Mouse (Mus musculus): ENCODE results near the gene Xpo4. TPM values are rescaled to one million over a fixed set of nuclear protein-coding genes. Genes with fewer than 3 reads are reported as not detected.

Gene Xpo4
- polyA plus RNA-seq, 1 experiment from 2014 or later = 15.5 TPM

DNA sequence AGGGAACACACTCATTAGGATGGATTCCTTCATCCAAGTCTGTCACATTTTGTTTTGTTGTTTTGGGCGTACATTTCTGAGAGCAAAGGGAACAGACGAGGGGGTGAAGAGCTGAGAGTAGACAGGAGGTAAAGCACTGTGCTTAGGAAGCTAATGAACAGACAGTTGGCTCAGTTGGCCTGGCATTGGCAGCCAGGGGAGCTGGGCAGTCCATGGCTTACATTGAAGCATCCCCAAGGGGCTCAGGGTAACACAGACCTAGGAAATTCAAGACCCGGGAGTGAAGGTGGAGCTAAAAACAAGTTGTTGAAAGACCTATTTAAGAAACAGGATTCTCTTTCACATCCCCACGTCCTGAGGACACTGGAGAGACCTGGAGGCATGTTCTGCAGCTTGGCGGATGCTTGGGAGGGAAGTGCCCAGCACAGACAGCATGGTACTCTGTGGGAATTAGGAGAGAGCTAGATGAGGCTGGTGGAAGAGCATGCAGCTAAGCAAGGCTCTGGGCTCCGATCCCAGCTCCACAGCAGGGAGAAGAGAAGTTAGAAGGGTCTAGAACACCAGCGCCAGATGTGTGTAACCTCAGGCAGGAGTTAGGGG is 109.7 kb downstream of the Xpo4 start:
- no peak overlapping the region for H3K27ac ChIP-seq
- H3K9me3 ChIP-seq (ENCODE audit: control insufficient read depth, low read length) = no peaks in the 10 kb centered on the region
- DNase-seq (ENCODE audit: low spot score) (no peak), ATAC-seq (ENCODE audit: low FRiP score) (no peak)
- H3K4me2 ChIP-seq (replicated peaks) = no peak overlapping the region
- no peak overlapping the region for H3K4me3 ChIP-seq (replicated peaks; ENCODE audit: low read length)
- H3K4me1 ChIP-seq (replicated peaks; ENCODE audit: control insufficient read depth, insufficient read depth, low read length) = no peaks in the 10 kb centered on the region
- 0 out of 2 replicates have a peak, but pooled peaks cover 5% of the 10 kb centered on the region for H3K36me3 ChIP-seq (replicated peaks; ENCODE audit: control insufficient read depth, insufficient read depth)
- H3K27me3 ChIP-seq (ENCODE audit: control insufficient read depth, insufficient read depth, low read length) = no peaks in the 10 kb centered on the region
- 90% methylated on average over 7 of the region's 7 CpGs for WGBS
- no peak overlapping the region for H3K9ac ChIP-seq

DNA sequence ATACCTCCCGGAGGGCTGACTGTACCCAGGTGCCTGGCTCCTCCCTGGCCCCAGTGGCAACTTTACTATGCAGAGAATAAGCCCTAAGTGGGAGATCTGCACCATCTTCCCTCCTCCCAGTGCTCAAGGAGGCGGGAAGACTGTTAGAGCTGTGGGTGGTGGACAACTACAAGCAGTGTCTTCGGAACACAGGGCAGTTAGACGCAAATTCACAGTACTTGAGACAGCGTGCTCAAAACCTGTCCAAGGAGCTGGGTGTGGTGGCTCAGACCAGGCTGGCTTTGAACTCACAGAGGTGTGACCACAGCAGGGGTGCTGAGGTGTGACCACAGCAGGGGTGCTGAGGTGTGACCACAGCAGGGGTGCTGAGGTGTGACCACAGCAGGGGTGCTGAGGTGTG is 110.8 kb downstream of the Xpo4 start:
- DNase-seq (ENCODE audit: low spot score) (no peak), ATAC-seq (ENCODE audit: low FRiP score) (no peak)
- Histone ChIP-seq H3K27ac (no peak overlapping the region), H3K9me3 (ENCODE audit: control insufficient read depth, low read length) (no peaks in the 10 kb centered on the region), H3K4me1 (replicated peaks; ENCODE audit: control insufficient read depth, insufficient read depth, low read length) (no peaks in the 10 kb centered on the region), H3K9ac (no peak overlapping the region), H3K4me2 (replicated peaks) (no peak overlapping the region), H3K27me3 (ENCODE audit: control insufficient read depth, insufficient read depth, low read length) (no peaks in the 10 kb centered on the region), H3K36me3 (replicated peaks; ENCODE audit: control insufficient read depth, insufficient read depth) (0 out of 2 replicates have a peak, but pooled peaks cover 12% of the 10 kb centered on the region), H3K4me3 (replicated peaks; ENCODE audit: low read length) (no peak overlapping the region)
- 93% methylated on average over 5 of the region's 5 CpGs for WGBS

DNA sequence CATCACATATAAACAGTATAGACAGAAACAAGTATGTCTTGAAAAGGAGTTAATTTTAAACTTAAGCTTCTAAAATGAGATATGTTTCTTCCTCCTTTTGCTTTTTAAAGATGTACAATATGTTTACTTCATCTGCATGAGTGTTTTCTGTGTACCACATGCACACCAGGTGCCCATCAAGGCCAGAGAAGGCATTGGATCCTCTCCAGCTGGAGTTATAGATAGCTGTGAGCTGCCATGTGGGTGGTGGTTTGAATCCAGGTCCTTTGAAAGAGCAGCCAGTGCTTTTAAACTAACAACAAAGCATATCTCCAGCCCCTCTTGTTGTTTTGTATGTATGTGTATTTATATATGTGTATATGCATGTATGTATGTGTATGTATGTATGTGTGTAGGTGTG is 112.3 kb downstream of the Xpo4 start:
- Histone ChIP-seq H3K9me3 (ENCODE audit: control insufficient read depth, low read length) (no peaks in the 10 kb centered on the region), H3K4me3 (replicated peaks; ENCODE audit: low read length) (no peak overlapping the region), H3K27me3 (ENCODE audit: control insufficient read depth, insufficient read depth, low read length) (no peaks in the 10 kb centered on the region), H3K27ac (no peak overlapping the region), H3K4me2 (replicated peaks) (no peak overlapping the region), H3K4me1 (replicated peaks; ENCODE audit: control insufficient read depth, insufficient read depth, low read length) (no peaks in the 10 kb centered on the region), H3K36me3 (replicated peaks; ENCODE audit: control insufficient read depth, insufficient read depth) (0 out of 2 replicates have a peak, but pooled peaks cover 12% of the 10 kb centered on the region), H3K9ac (no peak overlapping the region)
- no peak for DNase-seq (ENCODE audit: low spot score)
- ATAC-seq (ENCODE audit: low FRiP score) = no peak

DNA sequence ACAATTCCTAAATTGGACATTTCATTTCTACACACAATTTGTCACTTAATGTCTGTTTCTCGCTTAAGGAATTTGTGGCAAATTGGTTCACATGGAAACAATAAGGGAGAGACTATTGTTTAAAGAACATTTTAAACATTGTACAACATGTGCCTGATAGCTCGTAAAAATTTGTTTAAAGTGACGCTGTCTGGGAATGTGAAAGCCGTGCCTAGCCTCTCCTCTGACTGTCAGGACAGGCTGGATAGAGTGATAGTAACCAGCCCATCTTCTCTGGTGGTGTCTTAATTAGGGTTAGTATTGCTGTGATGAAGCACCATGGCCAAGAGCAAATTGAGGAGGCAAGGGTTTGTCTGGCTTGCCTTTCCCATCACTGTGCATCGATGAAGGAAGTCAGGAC is 118.2 kb downstream of the Xpo4 start:
- 89% methylated on average over 5 of the region's 5 CpGs for WGBS
- H3K27me3 ChIP-seq (ENCODE audit: control insufficient read depth, insufficient read depth, low read length) = no peaks in the 10 kb centered on the region
- H3K4me3 ChIP-seq (replicated peaks; ENCODE audit: low read length) = no peak overlapping the region
- H3K9me3 ChIP-seq (ENCODE audit: control insufficient read depth, low read length) = peaks cover 6% of the 10 kb centered on the region; the same call in 1 of the 2 replicates
- no peaks in the 10 kb centered on the region for H3K4me1 ChIP-seq (replicated peaks; ENCODE audit: control insufficient read depth, insufficient read depth, low read length)
- no peak for DNase-seq (ENCODE audit: low spot score)
- H3K27ac ChIP-seq = no peak overlapping the region
- 0 out of 2 replicates have a peak, but pooled peaks cover 22% of the 10 kb centered on the region for H3K36me3 ChIP-seq (replicated peaks; ENCODE audit: control insufficient read depth, insufficient read depth)
- ATAC-seq (ENCODE audit: low FRiP score) = no peak
- H3K4me2 ChIP-seq (replicated peaks) = no peak overlapping the region
- H3K9ac ChIP-seq = no peak overlapping the region

DNA sequence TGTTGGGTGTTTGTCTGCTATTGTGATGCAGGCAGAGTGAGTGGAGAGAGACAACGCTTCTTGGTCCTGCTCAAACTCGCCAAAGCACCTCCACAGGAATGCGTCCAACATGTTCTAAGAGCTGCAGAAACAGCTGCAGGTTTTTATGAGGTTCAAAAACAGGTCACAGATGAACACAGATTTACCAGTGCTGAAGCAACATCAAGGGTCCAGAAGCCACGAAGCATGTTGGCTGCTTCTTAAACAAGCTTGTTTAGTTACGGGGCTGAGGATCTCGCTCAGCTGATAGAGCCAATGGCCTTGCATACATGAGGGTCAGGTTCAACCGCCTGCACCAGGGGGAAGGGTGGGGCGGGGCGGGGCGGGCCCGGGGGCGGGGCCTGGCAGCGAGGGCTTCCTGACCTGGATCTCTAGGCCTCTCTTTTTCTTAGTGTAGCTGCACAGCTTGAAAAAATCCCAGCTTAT is 118.6 kb downstream of the Xpo4 start:
- Histone ChIP-seq H3K4me1 (replicated peaks; ENCODE audit: control insufficient read depth, insufficient read depth, low read length) (no peaks in the 10 kb centered on the region), H3K9ac (no peak overlapping the region), H3K9me3 (ENCODE audit: control insufficient read depth, low read length) (peaks cover 9% of the 10 kb centered on the region; the same call in 1 of the 2 replicates), H3K4me3 (replicated peaks; ENCODE audit: low read length) (no peak overlapping the region), H3K27me3 (ENCODE audit: control insufficient read depth, insufficient read depth, low read length) (no peaks in the 10 kb centered on the region), H3K36me3 (replicated peaks; ENCODE audit: control insufficient read depth, insufficient read depth) (0 out of 2 replicates have a peak, but pooled peaks cover 22% of the 10 kb centered on the region), H3K4me2 (replicated peaks) (no peak overlapping the region), H3K27ac (no peak overlapping the region)
- ATAC-seq (ENCODE audit: low FRiP score) = no peak
- 33% methylated on average over 13 of the region's 13 CpGs for WGBS
- DNase-seq (ENCODE audit: low spot score) = no peak

DNA sequence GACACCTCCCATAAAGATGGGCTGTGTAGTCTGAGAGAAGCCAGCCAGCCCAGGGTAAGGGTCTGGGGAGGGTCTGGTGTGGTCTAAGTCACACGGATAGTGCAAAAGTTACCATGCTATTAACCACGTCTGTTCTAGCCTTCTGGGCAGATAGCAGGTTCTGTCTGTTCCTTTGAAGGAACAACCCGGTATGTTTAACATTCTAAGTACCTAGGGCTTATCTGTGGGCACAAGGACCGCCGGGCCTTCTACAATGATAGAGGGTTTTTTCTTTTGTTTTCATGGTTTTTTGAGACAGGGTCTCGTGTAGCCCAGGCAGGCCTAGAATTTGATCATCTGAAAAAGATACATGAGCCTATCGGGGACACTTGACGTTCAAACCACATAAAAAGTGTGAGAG is 119.1 kb downstream of the Xpo4 start:
- no peak overlapping the region for H3K4me3 ChIP-seq (replicated peaks; ENCODE audit: low read length)
- WGBS = 89% methylated on average over 8 of the region's 8 CpGs
- ATAC-seq (ENCODE audit: low FRiP score) (no peak), DNase-seq (ENCODE audit: low spot score) (no peak)
- H3K9me3 ChIP-seq (ENCODE audit: control insufficient read depth, low read length) = peaks cover 9% of the 10 kb centered on the region; the same call in 1 of the 2 replicates
- H3K27ac ChIP-seq = no peak overlapping the region
- no peak overlapping the region for H3K4me2 ChIP-seq (replicated peaks)
- H3K27me3 ChIP-seq (ENCODE audit: control insufficient read depth, insufficient read depth, low read length) = no peaks in the 10 kb centered on the region
- H3K9ac ChIP-seq = no peak overlapping the region
- H3K36me3 ChIP-seq (replicated peaks; ENCODE audit: control insufficient read depth, insufficient read depth) = 0 out of 2 replicates have a peak, but pooled peaks cover 22% of the 10 kb centered on the region
- no peaks in the 10 kb centered on the region for H3K4me1 ChIP-seq (replicated peaks; ENCODE audit: control insufficient read depth, insufficient read depth, low read length)

DNA sequence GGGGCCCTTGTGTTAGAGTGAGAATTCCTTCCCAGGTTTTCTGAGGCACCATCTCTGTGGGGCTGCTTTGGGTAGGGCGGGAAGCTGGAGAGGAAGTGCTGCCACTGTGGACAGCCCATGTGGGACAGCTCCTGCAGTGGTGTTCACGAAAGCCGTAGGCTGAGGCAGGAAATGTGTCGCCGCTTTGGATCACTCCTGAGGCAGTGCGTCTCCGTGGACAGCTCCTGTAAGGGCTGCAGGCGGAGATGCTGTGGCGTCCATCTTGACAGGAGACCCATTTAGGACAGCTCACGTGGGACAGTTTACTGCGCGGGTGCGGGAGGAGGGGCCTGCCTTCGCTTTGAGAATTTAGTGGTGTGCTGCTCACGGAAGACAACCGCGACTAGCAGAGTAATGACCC is 119.7 kb downstream of the Xpo4 start:
- Histone ChIP-seq H3K4me2 (replicated peaks) (no peak overlapping the region), H3K4me3 (replicated peaks; ENCODE audit: low read length) (no peak overlapping the region), H3K27ac (no peak overlapping the region), H3K4me1 (replicated peaks; ENCODE audit: control insufficient read depth, insufficient read depth, low read length) (no peaks in the 10 kb centered on the region), H3K9ac (no peak overlapping the region), H3K27me3 (ENCODE audit: control insufficient read depth, insufficient read depth, low read length) (no peaks in the 10 kb centered on the region), H3K9me3 (ENCODE audit: control insufficient read depth, low read length) (peaks cover 9% of the 10 kb centered on the region; the same call in 1 of the 2 replicates), H3K36me3 (replicated peaks; ENCODE audit: control insufficient read depth, insufficient read depth) (0 out of 2 replicates have a peak, but pooled peaks cover 22% of the 10 kb centered on the region)
- DNase-seq (ENCODE audit: low spot score) = no peak
- WGBS = 86% methylated on average over 17 of the region's 17 CpGs
- ATAC-seq (ENCODE audit: low FRiP score) = no peak

DNA sequence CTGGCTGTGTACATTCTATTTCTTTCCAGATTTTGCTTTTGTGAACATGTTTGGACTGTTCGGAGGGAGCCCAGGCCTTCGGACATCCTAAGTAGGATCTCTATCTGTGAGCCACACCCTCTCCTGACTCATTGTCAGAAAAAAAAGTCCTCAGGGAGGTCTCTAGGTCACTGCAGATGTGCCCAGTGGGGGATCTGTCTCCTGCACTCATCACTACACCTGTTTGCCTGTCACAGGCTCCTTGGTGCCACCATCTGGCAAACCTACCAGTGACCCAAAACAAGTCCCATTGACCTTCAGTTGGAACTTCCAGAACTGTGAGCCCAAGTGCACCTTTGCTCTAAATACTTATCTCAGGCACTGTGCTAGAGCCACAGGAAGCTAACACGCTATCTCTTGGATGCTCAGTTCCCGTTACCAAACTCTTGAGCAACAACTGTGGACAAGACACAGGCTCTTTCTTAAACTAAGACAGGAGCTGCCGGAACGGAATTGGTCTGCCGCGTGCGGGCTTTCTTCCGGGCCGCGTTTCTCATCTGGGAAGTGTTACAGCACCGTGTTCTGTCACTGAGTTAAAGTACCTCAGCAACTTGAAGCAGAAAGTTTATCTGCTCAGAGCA is 121.7 kb downstream of the Xpo4 start:
- Histone ChIP-seq H3K27me3 (ENCODE audit: control insufficient read depth, insufficient read depth, low read length) (no peaks in the 10 kb centered on the region), H3K36me3 (replicated peaks; ENCODE audit: control insufficient read depth, insufficient read depth) (0 out of 2 replicates have a peak, but pooled peaks cover 15% of the 10 kb centered on the region), H3K4me3 (replicated peaks; ENCODE audit: low read length) (no peak overlapping the region), H3K9ac (no peak overlapping the region), H3K4me1 (replicated peaks; ENCODE audit: control insufficient read depth, insufficient read depth, low read length) (no peaks in the 10 kb centered on the region), H3K27ac (no peak overlapping the region), H3K9me3 (ENCODE audit: control insufficient read depth, low read length) (peaks cover 9% of the 10 kb centered on the region; the same call in 1 of the 2 replicates), H3K4me2 (replicated peaks) (no peak overlapping the region)
- ATAC-seq (ENCODE audit: low FRiP score) (no peak), DNase-seq (ENCODE audit: low spot score) (no peak)
- WGBS = 95% methylated on average over 13 of the region's 13 CpGs

DNA sequence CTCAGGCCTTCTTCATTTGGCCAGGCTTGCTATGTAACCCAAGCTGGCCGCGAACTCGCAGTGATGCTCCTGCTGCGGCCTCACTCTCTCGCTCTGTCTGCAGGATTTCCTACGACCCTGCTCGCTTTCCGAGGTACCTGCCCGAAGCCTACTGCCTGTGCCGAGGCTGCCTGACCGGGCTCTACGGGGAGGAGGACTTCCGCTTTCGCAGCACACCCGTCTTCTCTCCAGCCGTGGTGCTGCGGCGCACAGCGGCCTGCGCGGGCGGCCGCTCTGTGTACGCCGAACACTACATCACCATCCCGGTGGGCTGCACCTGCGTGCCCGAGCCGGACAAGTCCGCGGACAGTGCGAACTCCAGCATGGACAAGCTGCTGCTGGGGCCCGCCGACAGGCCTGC is 123.0 kb downstream of the Xpo4 start:
- DNase-seq (ENCODE audit: low spot score) (no peak), ATAC-seq (ENCODE audit: low FRiP score) (no peak)
- 0 out of 2 replicates have a peak, but pooled peaks cover 15% of the 10 kb centered on the region for H3K36me3 ChIP-seq (replicated peaks; ENCODE audit: control insufficient read depth, insufficient read depth)
- H3K4me3 ChIP-seq (replicated peaks; ENCODE audit: low read length) = no peak overlapping the region
- H3K9me3 ChIP-seq (ENCODE audit: control insufficient read depth, low read length) = peaks cover 9% of the 10 kb centered on the region; the same call in 1 of the 2 replicates
- H3K4me1 ChIP-seq (replicated peaks; ENCODE audit: control insufficient read depth, insufficient read depth, low read length) = peaks cover 7% of the 10 kb centered on the region
- H3K4me2 ChIP-seq (replicated peaks) = no peak overlapping the region
- H3K27me3 ChIP-seq (ENCODE audit: control insufficient read depth, insufficient read depth, low read length) = no peaks in the 10 kb centered on the region
- H3K9ac ChIP-seq = no peak overlapping the region
- H3K27ac ChIP-seq = no peak overlapping the region
- WGBS = 62% methylated on average over 34 of the region's 34 CpGs
